Comparison of ENCODE assay signal across 14 mouse cellular contexts in genomic region chr4:119637176-119637845, GRCm38 (mm10). TPM values are rescaled to one million over a fixed set of nuclear protein-coding genes. Genes with fewer than 3 reads are reported as not detected.
DNase-seq lines count a peak whose midpoint lies in the region; ATAC-seq lines count a peak whose summit lies in the region.
"Had no signal": no experiment of that assay in that cellular context is flagged by ENCODE, and none has a peak within 500 bp of the region (broad histone marks: within the 10 kb centered on the region; RNA-seq: fewer than 3 reads in every experiment).

Guca2a (plus strand) TSS chr4:119637704.

- WGBS in heart, embryonic 11.5 days (ENCODE audit: insufficient replicate concordance): 57% methylated on average over 4 of the region's 4 CpGs
- 67% methylated on average over 4 of the region's 4 CpGs for WGBS in intestine, embryonic 14.5 days
- 65% methylated on average over 4 of the region's 4 CpGs for WGBS in stomach, embryonic 15.5 days

- peak within 1 kb of the TSS; percentile 50 for H3K27ac ChIP-seq in heart, embryonic 11.5 days (ENCODE audit: low read depth, low read length)
- H3K27ac ChIP-seq in intestine, embryonic 14.5 days (ENCODE audit: low read depth): no peak within 1 kb of the TSS
- H3K27ac ChIP-seq in stomach, embryonic 15.5 days: no peak within 1 kb of the TSS
- H3K27ac ChIP-seq: forebrain, embryonic 10.5 days; midbrain, embryonic 15.5 days had no signal

- no peak within 1 kb of the TSS for H3K4me2 ChIP-seq in heart, embryonic 11.5 days
- H3K4me2 ChIP-seq in intestine, embryonic 14.5 days (ENCODE audit: low read length): no peak within 1 kb of the TSS
- no peak within 1 kb of the TSS for H3K4me2 ChIP-seq in stomach, embryonic 15.5 days
- H3K4me2 ChIP-seq: midbrain, embryonic 15.5 days had no signal

- H3K4me1 ChIP-seq in heart, embryonic 11.5 days (ENCODE audit: control insufficient read depth, insufficient read depth, low read length): peaks cover 35% of the 10 kb centered on the region
- H3K4me1 ChIP-seq in megakaryocyte, embryonic 14.5 days: peaks cover 39% of the 10 kb centered on the region
- H3K4me1 ChIP-seq in intestine, embryonic 14.5 days (replicated peaks; ENCODE audit: control insufficient read depth, insufficient read depth, low read length): no peaks in the 10 kb centered on the region
- H3K4me1 ChIP-seq in stomach, embryonic 15.5 days: 0 out of 2 replicates have a peak, but pooled peaks cover 2% of the 10 kb centered on the region

- no peaks in the 10 kb centered on the region for H3K36me3 ChIP-seq in heart, embryonic 11.5 days (ENCODE audit: control insufficient read depth, insufficient read depth, low read length)
- H3K36me3 ChIP-seq in megakaryocyte, embryonic 14.5 days (replicated peaks; ENCODE audit: low read length): peaks cover 12% of the 10 kb centered on the region
- H3K36me3 ChIP-seq in intestine, embryonic 14.5 days (ENCODE audit: control insufficient read depth, insufficient read depth, low read length): no peaks in the 10 kb centered on the region
- H3K36me3 ChIP-seq in stomach, embryonic 15.5 days: no peaks in the 10 kb centered on the region
- H3K36me3 ChIP-seq: midbrain, embryonic 15.5 days had no signal

- DNase-seq in heart, postnatal 4 days: no peak
- DNase-seq in intestine, embryonic 14.5 days (ENCODE audit: low spot score): no peak
- DNase-seq in left cerebral cortex, adult 11 months (ENCODE audit: low spot score): no peak
- no peak for DNase-seq in left cerebral cortex, adult 18-20 months (ENCODE audit: low spot score in 2 of 2)

- H3K9ac ChIP-seq in heart, embryonic 11.5 days (ENCODE audit: low read depth, low read length): no peak within 1 kb of the TSS
- no peak within 1 kb of the TSS for H3K9ac ChIP-seq in intestine, embryonic 14.5 days (ENCODE audit: low read length)
- H3K9ac ChIP-seq in stomach, embryonic 15.5 days: no peak within 1 kb of the TSS
- H3K9ac ChIP-seq: midbrain, embryonic 15.5 days had no signal

- H3K9me3 ChIP-seq in heart, embryonic 11.5 days (replicated peaks; ENCODE audit: control insufficient read depth, low read length): no peaks in the 10 kb centered on the region
- peaks cover 2% of the 10 kb centered on the region; the same call in 1 of the 2 replicates for H3K9me3 ChIP-seq in megakaryocyte, embryonic 14.5 days
- no peaks in the 10 kb centered on the region for H3K9me3 ChIP-seq in intestine, embryonic 14.5 days (ENCODE audit: control insufficient read depth, low read length)
- no peaks in the 10 kb centered on the region for H3K9me3 ChIP-seq in stomach, embryonic 15.5 days
- H3K9me3 ChIP-seq: forebrain, embryonic 10.5 days; midbrain, embryonic 15.5 days had no signal

- H3K4me3 ChIP-seq in heart, embryonic 11.5 days (ENCODE audit: low read depth, low read length): no peak within 1 kb of the TSS
- H3K4me3 ChIP-seq in megakaryocyte, embryonic 14.5 days (replicated peaks): peak within 1 kb of the TSS; percentile 1
- H3K4me3 ChIP-seq in intestine, embryonic 14.5 days (ENCODE audit: low read depth, low read length): no peak within 1 kb of the TSS
- no peak within 1 kb of the TSS for H3K4me3 ChIP-seq in stomach, embryonic 15.5 days (replicated peaks)
- H3K4me3 ChIP-seq: forebrain, embryonic 10.5 days; midbrain, embryonic 15.5 days had no signal

- no peak for ATAC-seq in heart, embryonic 11.5 days (replicated peaks; ENCODE audit: insufficient number of reproducible peaks, low FRiP score, low TSS enrichment)
- no peak for ATAC-seq in megakaryocyte, adult 5-6 weeks (ENCODE audit: poor library complexity, severe bottlenecking)
- ATAC-seq in intestine, embryonic 14.5 days (replicated peaks; ENCODE audit: low FRiP score, low TSS enrichment, low read depth): no peak; the same call in 1 of the 2 replicates
- 0 out of 2 replicates have a peak, but pooled peaks have one; percentile 20 for ATAC-seq in stomach, embryonic 15.5 days (ENCODE audit: insufficient read depth, low FRiP score, low read depth)
- ATAC-seq: inflammation-experienced regulatory T-cells, adult 6 months; midbrain, embryonic 15.5 days had no signal

- no peaks in the 10 kb centered on the region for H3K27me3 ChIP-seq in heart, embryonic 11.5 days (ENCODE audit: control insufficient read depth, insufficient read depth, low read length)
- H3K27me3 ChIP-seq in megakaryocyte, embryonic 14.5 days (replicated peaks): peaks cover 48% of the 10 kb centered on the region
- no peaks in the 10 kb centered on the region for H3K27me3 ChIP-seq in intestine, embryonic 14.5 days (replicated peaks; ENCODE audit: control insufficient read depth, insufficient read depth, low read length)
- H3K27me3 ChIP-seq in stomach, embryonic 15.5 days (replicated peaks): no peaks in the 10 kb centered on the region
- H3K27me3 ChIP-seq: midbrain, embryonic 15.5 days had no signal

RNA-seq across cellular contexts. Expression of gene Guca2a, which starts in this region (rescaled TPM):
- polyA plus RNA-seq in heart, embryonic 11.5 days (2014; fragmentation: Nextera tagmentation; extraction: Ambion mirVana): 0.55 TPM in 1 of 2 replicates, not detected in the other
- not detected for total RNA-seq in heart, postnatal 4 days (2021)
- polyA plus RNA-seq in megakaryocyte, embryonic 14.5 days (2012; ENCODE audit: insufficient read depth, low replicate concordance): not detected in 2 replicates
- total RNA-seq in megakaryocyte, adult 5-6 weeks (2015): not detected in 2 replicates
- total RNA-seq in megakaryocyte, adult 5-6 weeks (2017): not detected in 2 replicates
- polyA plus RNA-seq in intestine, embryonic 14.5 days (2014; fragmentation: Nextera tagmentation; extraction: Ambion mirVana): 50.8 and 60.3 TPM in 2 replicates
- polyA plus RNA-seq in stomach, embryonic 15.5 days (2015; fragmentation: Nextera tagmentation; extraction: Ambion mirVana): 16.5 and 22.5 TPM in 2 replicates
- total RNA-seq in left cerebral cortex, adult 18-20 months (2021): not detected
- total RNA-seq: gastrocnemius, postnatal 4 days; neutrophil, adult 5-6 weeks had no signal
- polyA plus RNA-seq: forebrain, embryonic 10.5 days; inflammation-experienced regulatory T-cells, adult 6 months; limb, embryonic 11.5 days; midbrain, embryonic 15.5 days had no signal

Comparison
In these comparisons a context has a peak if more than half of its experiments do, and no peak if none do; other contexts are left out.
1. RNA of gene Guca2a (polyA plus RNA-seq): 50.8 to 60.3 TPM in intestine, embryonic 14.5 days and 16.5 to 22.5 TPM in stomach, embryonic 15.5 days; 0.55 TPM in heart, embryonic 11.5 days and not detected in megakaryocyte, embryonic 14.5 days; every median in the first group is over 10 times any median in the second.